Mouse (Mus musculus) kidney, adult 18-20 months (tissue): ENCODE measurements around the gene Gcc1.
A peak's percentile ranks its signal among the peaks of the same experiment; 100 is the strongest.

Experiments
- DNase-seq: peaks from one replicate; pipeline ENCODE4 v3.0.0; 2021

Gcc1 gene

DNA sequence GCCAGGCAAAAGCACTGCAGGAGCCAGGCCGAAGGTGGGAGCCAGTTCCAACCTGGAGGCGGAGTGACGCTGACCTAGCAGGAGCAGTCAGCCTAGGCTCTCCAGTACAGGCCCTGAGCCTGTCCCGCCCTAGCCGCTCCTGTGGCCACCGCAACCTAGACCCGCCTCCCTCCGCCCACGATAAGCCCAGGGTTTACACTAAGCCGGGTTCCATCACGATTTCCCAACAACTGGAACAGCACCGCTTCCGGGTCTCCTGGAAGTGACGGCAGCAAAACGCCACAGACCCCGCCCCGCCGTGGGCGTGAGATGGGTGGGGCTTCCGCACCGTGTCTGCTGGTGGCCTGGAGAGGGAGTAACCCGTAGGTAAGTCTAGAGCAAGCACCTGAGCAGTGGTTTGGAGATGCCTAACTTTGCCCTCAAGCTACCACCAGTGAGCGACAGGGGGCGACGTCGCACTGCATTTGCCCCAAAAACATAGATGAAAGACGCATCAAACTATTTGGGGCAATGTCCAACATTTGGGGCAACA lies 6.7 kb downstream of the Gcc1 start:
- DNase-seq: peak; percentile 98

DNA sequence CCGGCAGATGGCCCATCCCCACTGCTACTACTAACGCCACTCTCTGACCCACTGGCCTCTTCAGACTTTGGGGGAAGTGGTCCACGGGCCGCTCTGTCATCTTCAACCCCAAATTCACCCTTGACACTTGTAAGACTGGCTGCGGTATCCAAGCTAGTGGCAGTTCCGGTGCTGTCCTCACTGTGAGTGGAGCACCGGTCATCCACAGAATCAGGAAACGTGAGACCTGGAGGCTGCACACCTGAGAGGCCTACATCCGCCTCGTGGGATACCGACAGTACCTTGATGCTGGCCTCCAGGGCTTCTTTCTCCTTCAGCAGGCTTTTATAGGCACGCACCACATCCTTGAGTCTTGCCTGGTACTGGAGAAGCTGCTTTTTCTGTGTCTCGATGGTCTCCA lies 7.3 kb downstream of the Gcc1 start:
- DNase-seq: no peak

DNA sequence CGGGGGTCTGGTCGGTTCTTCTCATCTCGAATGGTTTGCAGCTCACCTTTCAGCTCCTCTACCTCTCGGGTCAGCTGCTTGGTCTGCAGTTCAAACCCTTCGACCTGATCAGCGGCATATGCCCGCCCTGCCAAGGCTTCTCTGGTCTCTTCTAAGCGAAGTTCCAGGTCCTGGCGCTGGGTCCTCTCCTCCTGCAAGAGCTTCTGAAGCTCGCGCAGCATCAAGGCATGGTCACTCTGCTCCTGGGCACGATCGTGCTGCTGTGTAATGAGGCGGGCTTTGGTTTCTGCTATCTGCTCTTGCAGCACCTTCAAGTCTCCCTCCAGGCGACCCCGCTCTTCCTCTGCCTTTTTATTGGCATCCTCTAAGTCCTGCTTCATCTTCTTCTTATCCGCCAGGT lies 7.8 kb downstream of the Gcc1 start:
- DNase-seq: no peak

DNA sequence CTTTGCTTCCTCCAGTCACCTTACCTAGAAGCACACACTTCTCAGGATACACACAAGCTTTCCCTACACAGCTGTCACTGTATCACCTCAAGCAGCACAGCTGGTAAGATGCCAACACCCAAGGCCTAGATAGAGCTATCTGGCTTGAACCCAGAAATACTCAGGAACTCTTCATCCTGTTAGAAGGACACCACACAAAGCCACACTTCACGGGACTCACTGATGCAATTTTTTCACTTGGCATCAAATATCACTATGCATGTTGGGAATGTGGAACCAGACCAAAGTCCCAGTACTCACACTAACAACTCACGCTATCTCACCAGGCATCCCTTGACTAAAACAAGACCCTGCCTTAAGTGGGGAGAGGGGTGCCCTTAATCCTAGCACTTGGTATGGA lies 8.5 kb downstream of the Gcc1 start:
- no peak for DNase-seq

DNA sequence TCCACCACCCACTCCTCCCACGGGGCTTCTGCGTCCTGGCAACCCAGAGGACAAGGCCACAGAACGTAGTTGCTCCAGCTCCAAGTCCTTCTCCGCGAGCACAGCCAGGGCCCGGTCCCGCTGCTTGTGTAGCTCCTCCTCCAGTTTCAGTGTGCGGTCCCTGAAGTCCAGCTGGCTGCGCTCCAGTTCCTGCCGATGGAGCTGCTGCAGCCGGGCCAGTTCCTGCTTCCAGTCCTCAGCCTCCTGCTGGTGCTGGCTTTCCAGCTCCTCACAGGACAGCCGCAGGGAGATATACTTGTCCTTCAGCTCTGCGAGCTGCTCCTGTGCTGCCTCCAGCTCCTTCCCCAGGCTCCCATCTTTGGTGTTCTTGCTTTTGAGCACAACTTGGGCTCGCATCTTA lies 9.7 kb downstream of the Gcc1 start:
- DNase-seq: peak; percentile 81

DNA sequence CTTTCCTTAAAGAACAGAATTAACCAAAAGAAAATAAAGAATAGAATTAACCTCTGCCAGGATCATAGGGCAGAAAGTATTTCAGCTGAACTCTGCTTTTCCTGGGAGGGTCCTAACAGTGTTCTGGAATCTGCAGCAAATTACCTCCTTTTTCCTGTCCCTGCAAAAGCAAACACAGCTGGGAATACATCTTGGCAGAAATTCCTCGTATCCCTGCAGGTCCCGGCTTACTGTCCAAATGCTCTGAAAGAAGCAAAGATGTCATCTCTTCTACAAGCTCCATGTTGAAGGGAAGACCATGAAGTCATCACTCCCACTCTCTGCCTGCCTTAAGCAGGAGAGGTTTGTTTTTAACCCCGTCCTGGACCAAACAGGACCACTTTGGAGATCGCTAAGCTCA lies 11.2 kb downstream of the Gcc1 start:
- DNase-seq: no peak

DNA sequence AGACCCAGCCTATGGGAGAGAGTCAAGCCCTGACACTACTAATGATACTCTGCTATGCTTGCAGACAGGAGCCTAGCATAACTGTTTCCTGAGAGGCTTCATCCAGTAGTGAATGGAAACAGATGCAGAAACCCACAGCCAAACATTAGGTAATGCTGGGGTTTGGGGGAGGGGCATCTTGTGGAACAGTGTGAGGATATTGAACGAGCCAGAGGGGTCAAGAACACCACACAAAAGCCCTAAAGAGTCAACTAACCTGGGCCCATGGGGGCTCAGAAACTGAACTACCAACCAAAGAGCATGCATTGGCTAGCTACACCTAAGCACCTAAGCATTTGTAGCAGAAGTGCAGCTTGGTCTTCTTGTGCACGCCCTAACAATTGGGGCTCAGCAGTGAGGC lies 17.0 kb downstream of the Gcc1 start:
- DNase-seq: no peak

DNA sequence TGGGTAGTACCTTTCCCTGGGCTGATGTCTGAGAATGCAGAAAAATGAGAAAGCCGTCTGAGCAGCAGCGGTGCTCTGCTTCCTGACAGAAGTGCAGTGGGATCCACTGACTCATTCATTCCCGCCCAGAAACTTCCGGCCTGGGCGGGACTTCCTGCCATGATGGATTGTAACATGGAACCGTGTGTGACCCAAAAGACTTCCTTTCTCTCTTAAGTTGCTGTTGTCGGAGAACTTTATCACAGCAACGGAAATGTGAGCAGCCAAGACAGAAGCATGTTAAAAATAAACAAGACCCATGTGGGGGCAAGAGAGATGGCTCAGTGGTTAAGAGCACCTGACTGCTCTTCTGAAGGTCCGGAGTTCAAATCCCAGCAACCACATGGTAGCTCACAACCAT lies 18.1 kb downstream of the Gcc1 start:
- peak; percentile 38 for DNase-seq

DNA sequence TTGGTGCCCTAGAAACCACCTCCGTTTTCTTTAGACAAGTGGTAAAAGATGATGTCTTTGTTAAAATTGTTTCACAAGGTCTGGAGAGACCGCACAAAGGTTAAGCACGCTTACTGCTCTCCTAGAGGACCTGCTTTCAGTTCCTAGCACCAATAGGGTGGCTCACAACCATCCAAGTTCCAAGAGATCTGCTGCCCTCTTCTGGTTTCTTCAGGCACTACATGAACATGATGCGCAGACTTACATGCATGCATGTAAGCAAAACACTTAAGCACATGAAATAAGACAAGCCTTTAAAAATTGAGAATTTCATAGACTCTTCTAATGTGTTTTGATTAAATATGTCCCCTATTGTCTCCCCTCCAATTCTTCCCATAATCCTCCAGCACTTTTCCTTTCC lies 28.4 kb downstream of the Gcc1 start:
- DNase-seq: no peak

DNA sequence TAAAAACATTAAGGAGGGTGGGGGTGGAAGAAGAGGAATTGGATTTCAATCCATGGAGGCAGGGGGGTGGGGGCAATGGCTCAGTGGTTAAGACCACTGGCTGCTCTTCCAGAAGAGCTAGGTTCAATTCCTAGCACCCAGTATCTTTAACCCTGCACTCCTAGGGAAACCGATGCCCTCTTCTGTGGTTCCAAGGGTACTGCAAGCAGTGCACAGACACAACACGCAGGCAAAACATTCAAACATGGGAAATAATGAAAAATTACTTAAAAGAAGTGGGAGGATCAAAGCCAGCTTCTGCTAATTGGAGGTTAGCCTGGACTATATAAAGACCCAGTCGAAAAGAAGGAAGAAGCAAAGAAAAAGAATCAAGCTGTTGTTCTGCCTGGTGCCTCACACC lies 29.5 kb downstream of the Gcc1 start:
- DNase-seq: no peak

DNA sequence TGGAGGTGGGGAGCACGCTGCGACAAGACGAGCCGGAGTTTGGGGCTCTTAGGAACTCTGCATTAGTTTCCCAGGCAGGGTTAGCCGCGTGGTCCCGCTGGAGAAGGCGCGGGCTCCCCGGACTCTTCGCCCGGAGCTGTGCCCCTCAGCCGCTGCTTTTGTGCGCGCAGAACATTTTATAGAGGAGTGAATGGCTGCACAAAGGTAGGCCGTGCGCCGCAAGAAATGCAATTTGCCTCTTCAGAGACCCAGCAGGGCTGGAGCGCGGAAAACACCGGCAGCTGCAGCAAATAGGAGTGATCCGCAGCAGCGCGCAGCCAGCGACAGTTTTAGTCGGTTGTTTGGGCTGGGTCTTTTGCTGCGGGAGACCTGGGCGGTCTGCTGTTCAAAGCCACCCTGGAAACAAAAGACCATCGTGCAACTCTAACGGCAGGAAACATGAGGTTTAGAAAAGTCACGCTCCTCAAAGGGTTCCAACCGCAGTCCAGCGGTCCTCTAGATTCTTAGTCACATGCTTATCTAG lies 30.4 kb downstream of the Gcc1 start, which contains the start of gene Zfp800:
Gene Zfp800, minus strand, starts transcription at position 325 of the 523 bp plus-strand sequence.
- no peak for DNase-seq

DNA sequence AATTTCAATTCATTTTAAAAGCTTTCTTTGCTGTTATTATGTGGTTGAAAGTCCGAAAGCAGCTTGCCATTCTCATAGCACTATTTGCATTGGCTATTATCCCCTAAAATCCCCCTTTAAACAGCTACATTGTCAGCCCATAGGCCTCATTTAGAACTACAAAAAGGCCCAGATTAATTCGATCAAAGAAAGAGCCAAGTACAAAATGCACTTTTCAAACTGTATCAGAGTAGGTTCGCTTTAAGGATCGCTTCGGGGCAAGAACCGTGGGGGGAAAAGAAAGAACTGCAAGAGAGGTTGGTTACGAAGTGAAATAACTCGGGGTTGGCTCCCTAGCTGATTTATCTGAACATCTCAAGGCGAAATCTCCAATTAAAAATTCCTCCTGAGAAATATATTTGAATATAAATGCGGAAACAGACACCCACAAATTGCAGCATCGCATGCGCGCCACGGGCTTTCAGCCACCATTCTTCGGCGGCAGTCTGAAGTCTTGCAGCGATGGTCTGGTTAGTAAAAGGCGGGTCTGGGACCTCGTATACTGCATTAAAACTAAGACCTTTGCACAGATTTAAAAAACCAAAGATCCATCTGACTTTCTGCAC lies 31.2 kb downstream of the Gcc1 start:
- no peak for DNase-seq

DNA sequence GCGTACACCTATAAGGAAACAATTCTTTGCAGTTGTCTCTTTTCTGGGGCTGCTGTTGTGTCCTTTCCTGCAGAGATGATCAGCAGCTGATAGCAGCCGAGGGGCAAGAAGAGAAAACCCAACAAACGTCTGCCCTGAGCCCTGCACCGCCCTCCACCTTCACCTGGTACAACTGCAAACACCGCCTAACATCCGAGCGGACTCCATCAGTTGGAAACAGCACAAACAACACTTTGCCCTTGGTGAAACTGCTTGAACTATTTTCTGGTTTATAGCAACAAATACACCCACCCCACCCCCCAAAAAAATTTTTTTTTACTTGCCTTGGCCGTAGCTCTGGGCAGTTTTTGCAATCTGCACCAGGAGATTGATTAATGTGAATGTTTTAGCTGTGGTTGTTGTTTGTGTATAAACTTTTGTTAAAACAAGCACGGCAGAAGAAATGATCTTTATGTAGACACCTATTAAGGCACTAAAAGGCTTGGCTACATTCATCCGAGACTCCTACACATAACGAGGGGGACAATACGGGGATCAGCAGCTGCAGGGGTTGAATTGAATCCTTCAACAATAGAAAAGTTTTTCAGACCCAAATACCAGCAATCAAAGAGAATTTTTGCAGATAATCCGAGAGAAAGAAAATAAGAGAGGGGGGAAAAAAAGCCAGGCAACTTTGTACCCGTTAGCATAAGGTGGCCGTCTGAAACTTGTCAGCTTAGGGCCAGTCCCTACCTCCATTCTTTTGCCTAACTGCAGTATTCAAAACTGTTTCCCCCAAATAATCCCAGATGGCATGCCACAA lies 31.9 kb downstream of the Gcc1 start:
- no peak for DNase-seq

DNA sequence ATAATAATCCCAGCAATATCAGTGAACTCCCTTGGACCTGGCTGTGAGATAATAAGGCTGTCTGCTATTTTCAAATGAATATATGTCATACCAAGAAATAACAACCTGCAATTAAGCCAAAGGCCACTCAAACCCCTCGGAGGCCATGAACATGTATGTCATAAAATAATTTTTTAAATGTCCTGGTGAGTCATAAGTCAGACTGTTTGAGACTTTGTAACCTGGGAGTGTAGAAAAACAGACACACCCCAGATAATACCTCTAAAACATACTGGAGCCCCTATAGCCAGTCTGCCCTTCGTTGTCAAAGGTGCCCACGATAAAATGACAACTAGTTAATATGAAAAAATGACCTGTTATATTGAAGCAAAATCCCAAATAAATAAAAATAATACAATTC lies 39.2 kb downstream of the Gcc1 start:
- DNase-seq: no peak

DNA sequence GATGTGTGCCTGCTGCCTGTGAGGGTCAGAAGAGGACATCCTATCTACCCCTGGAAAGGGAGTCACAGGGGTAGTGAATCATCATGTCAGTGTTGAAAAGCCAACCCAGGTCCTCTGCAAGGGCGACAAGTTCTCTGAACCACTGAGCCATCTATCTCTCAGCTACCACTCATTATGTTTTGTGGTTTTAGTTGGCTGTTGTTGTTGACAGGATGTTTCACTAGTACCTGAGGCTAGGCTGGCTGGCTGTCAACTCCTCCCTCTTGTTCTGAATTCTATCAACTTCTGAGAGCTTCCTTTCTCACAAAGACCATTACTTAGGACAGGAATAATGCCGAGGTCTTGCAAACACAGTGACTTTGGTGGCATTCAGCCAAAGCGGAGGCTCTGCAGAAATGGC lies 43.0 kb downstream of the Gcc1 start:
- no peak for DNase-seq

DNA sequence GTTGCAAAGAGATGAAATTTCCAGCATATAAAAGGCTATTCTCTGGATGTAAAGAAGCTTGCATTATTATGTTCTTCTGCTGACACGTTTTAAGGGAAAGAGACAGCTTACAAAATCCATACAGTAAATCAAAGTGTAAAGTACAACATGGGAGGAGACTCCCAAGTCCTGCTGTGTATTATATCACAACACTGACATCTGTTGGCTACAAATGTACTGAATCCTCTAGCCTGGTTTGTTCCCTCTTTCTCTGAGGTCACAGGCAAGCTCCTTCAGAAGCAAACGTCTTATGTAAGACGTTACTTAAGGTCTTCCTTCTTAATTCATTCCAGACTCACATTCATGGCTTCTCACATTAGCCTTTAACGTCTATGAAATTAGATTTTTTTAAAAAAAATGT lies 46.2 kb downstream of the Gcc1 start:
- DNase-seq: no peak

DNA sequence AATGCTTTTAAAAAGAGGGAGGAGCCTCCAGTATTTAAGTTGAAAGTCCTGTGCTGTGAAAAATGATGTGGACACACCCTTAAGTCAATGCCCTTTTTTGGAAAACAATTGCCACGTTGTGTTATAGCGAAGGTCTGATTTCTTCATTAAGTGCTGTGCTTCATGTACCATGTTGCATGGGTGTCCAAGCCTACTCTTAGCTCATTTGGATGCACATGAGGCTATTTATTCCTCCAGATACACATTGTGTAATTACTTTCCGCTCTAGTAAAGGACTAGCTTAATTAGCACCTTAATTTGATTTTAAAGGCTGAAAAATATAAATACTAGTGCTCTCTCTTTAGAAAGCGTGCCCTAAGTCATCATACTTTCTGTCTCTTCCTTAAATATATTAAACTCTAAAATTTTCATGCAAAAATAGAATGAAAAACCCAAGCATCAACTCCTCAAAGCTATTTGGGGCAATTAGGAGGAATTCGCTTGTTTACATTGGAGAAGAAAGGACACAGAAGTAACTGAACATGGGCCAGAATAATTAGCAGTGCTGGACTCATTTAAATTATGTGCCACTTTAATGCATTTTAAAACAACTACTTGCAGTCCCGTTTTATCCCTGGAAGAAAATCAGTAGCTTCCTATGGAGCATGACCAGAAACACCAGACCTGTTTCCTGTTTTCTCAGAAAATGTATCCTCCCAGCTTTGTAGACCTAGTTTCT lies 58.1 kb downstream of the Gcc1 start:
- DNase-seq: no peak

DNA sequence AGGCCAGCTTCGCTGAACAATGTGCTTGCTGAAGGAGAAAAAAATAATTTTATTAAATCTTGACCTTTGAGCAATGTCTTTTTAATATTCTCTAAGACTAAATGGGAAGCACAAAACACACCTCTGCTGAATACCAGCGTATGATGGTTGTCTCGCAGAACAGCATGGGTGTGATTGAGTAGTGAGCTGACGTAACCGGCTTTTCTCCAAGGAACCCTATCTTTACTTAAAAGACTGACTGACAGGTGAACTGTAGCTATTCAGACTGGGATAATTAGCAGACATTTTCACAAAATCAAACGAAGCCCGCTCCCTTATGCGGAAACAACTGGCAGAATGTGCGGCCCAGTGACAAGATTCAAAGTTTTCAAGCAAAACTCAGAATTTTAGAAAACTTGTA lies 60.6 kb downstream of the Gcc1 start:
- DNase-seq: no peak
